ENCODE assay signal across 20 mouse cellular contexts in genomic region chr16:16244711-16245110, GRCm38 (mm10). TPM values are rescaled to one million over a fixed set of nuclear protein-coding genes. Genes with fewer than 3 reads are reported as not detected.
DNase-seq lines count a peak whose midpoint lies in the region; ATAC-seq and TF ChIP-seq lines count a peak whose summit lies in the region.
"Had no signal": no experiment of that assay in that cellular context is flagged by ENCODE, and none has a peak within 500 bp of the region (broad histone marks: within the 10 kb centered on the region; RNA-seq: fewer than 3 reads in every experiment).

No protein-coding gene starts in this region.

- no peak for ATAC-seq in kidney, postnatal 0 days (replicated peaks; ENCODE audit: low FRiP score, low read depth)
- ATAC-seq: liver, embryonic 12.5 days; midbrain, embryonic 13.5 days had no signal

- no peak for DNase-seq in heart, embryonic 10.5 days (ENCODE audit: low spot score)
- DNase-seq in heart, adult 9 months (ENCODE audit: low spot score in 2 of 2) = no peak
- DNase-seq in kidney, postnatal 0 days (ENCODE audit: low spot score) = peak; percentile 66
- no peak for DNase-seq in kidney, adult 2 months
- peak; percentile 9 for DNase-seq in urinary bladder, postnatal 14 days (ENCODE audit: low spot score)
- DNase-seq in urinary bladder, postnatal 4 days (ENCODE audit: low spot score in 2 of 2) = no peak
- DNase-seq in fibroblast of lung, adult 2 months (ENCODE audit: low read depth) = peak; percentile 19
- DNase-seq in yolk sac, embryonic 10.5 days (ENCODE audit: low spot score) = no peak
- DNase-seq: adrenal gland, adult 2 months; cerebellum, adult 9-10 months; gastrocnemius, postnatal 25 days; lung, embryonic 14.5 days; right cerebral cortex, adult 18-20 months had no signal

- H3K9ac ChIP-seq in kidney, postnatal 0 days (ENCODE audit: low read depth, low read length) = no peak overlapping the region
- H3K9ac ChIP-seq: forebrain, embryonic 12.5 days; hindbrain, embryonic 14.5 days; limb, embryonic 12.5 days; liver, embryonic 12.5 days; lung, embryonic 14.5 days; midbrain, embryonic 13.5 days; neural tube, embryonic 12.5 days had no signal

- H3K4me3 ChIP-seq in heart, embryonic 10.5 days = no peak overlapping the region
- no peak overlapping the region for H3K4me3 ChIP-seq in kidney, postnatal 0 days (replicated peaks; ENCODE audit: low read depth, low read length)
- no peak overlapping the region for H3K4me3 ChIP-seq in kidney, adult 2 months (ENCODE audit: insufficient read depth, low read depth, low read length)
- H3K4me3 ChIP-seq: forebrain, embryonic 12.5 days; limb, embryonic 12.5 days; liver, embryonic 12.5 days; midbrain, embryonic 13.5 days; neural tube, embryonic 12.5 days had no signal

- 0 out of 2 replicates have a peak overlapping the region, but pooled peaks have one; percentile 23 for H3K27ac ChIP-seq in heart, embryonic 10.5 days
- H3K27ac ChIP-seq in kidney, postnatal 0 days = 0 out of 2 replicates have a peak overlapping the region, but pooled peaks have one; percentile 44
- H3K27ac ChIP-seq in kidney, adult 2 months (ENCODE audit: insufficient read depth, low read depth, low read length) = no peak overlapping the region
- H3K27ac ChIP-seq: forebrain, embryonic 12.5 days; hindbrain, embryonic 14.5 days; limb, embryonic 12.5 days; liver, embryonic 12.5 days; midbrain, embryonic 13.5 days; neural tube, embryonic 12.5 days; stomach, postnatal 0 days had no signal

- WGBS in heart, embryonic 10.5 days = 54% methylated on average over 2 of the region's 2 CpGs
- WGBS in kidney, postnatal 0 days = 30% methylated on average over 2 of the region's 2 CpGs
- 41% methylated on average over 2 of the region's 2 CpGs for WGBS in kidney, adult 2 months

- no peaks in the 10 kb centered on the region for H3K9me3 ChIP-seq in heart, embryonic 10.5 days
- no peaks in the 10 kb centered on the region for H3K9me3 ChIP-seq in kidney, postnatal 0 days (replicated peaks; ENCODE audit: low read length)
- H3K9me3 ChIP-seq: forebrain, embryonic 12.5 days; limb, embryonic 12.5 days; liver, embryonic 12.5 days; midbrain, embryonic 13.5 days; neural tube, embryonic 12.5 days had no signal

- H3K27me3 ChIP-seq in heart, embryonic 10.5 days (ENCODE audit: insufficient read depth, poor library complexity, severe bottlenecking) = no peaks in the 10 kb centered on the region
- H3K27me3 ChIP-seq in kidney, postnatal 0 days (ENCODE audit: insufficient read depth, low read length) = no peaks in the 10 kb centered on the region
- H3K27me3 ChIP-seq in kidney, adult 2 months (replicated peaks; ENCODE audit: control insufficient read depth, insufficient read depth, low read length) = no peaks in the 10 kb centered on the region
- H3K27me3 ChIP-seq: forebrain, embryonic 12.5 days; limb, embryonic 12.5 days; liver, embryonic 12.5 days; midbrain, embryonic 13.5 days; neural tube, embryonic 12.5 days had no signal

- H3K4me1 ChIP-seq in heart, embryonic 10.5 days = 0 out of 2 replicates have a peak, but pooled peaks cover 3% of the 10 kb centered on the region
- H3K4me1 ChIP-seq in kidney, postnatal 0 days (replicated peaks; ENCODE audit: insufficient read depth, low read length) = no peaks in the 10 kb centered on the region
- peaks cover 4% of the 10 kb centered on the region; the same call in 1 of the 2 replicates for H3K4me1 ChIP-seq in kidney, adult 2 months (ENCODE audit: control insufficient read depth, insufficient read depth, low read length)
- H3K4me1 ChIP-seq: forebrain, embryonic 12.5 days; limb, embryonic 12.5 days; liver, embryonic 12.5 days; midbrain, embryonic 13.5 days; neural tube, embryonic 12.5 days had no signal

- no peak overlapping the region for H3K4me2 ChIP-seq in kidney, postnatal 0 days (ENCODE audit: low read length)
- H3K4me2 ChIP-seq: forebrain, embryonic 12.5 days; hindbrain, embryonic 14.5 days; limb, embryonic 12.5 days; liver, embryonic 12.5 days; lung, embryonic 14.5 days; midbrain, embryonic 13.5 days; neural tube, embryonic 12.5 days had no signal

- peaks cover 60% of the 10 kb centered on the region for H3K36me3 ChIP-seq in heart, embryonic 10.5 days
- H3K36me3 ChIP-seq in kidney, postnatal 0 days (ENCODE audit: insufficient read depth, low read length) = no peaks in the 10 kb centered on the region
- peaks cover 1% of the 10 kb centered on the region; the same call in 1 of the 2 replicates for H3K36me3 ChIP-seq in kidney, adult 2 months (ENCODE audit: control insufficient read depth, insufficient read depth, low read length)
- H3K36me3 ChIP-seq: forebrain, embryonic 12.5 days; limb, embryonic 12.5 days; liver, embryonic 12.5 days; midbrain, embryonic 13.5 days; neural tube, embryonic 12.5 days had no signal

- no peak for TF ChIP-seq POLR2A in kidney, adult 2 months (IDR thresholded peaks at IDR 0.05; ENCODE audit: low read depth, low read length)

- TF ChIP-seq CTCF in kidney, postnatal 0 days (IDR thresholded peaks at IDR 0.05; ENCODE audit: low read depth) = no peak
- TF ChIP-seq CTCF in kidney, adult 2 months (conservative IDR thresholded peaks at IDR 0.05; ENCODE audit: insufficient read depth, insufficient read length, low read depth, low read length) = no peak

RNA-seq across cellular contexts. Expression of gene Pkp2, which starts 31.6 kb away (rescaled TPM):
- polyA plus RNA-seq in heart, embryonic 10.5 days (2016; fragmentation: Nextera tagmentation; extraction: Ambion mirVana) = 66.8 and 109 TPM in 2 replicates
- polyA plus RNA-seq in kidney, postnatal 0 days (2015; fragmentation: Nextera tagmentation; extraction: Ambion mirVana) = 14.0 and 14.6 TPM in 2 replicates
- polyA plus RNA-seq in kidney, adult 2 months (2012; rRNA removed) = 10.9 and 15.4 TPM in 2 replicates

RNA-seq across cellular contexts. Expression of gene Yars2, which starts 58.1 kb away (rescaled TPM):
- 44.5 and 53.1 TPM in 2 replicates for polyA plus RNA-seq in heart, embryonic 10.5 days (2016; fragmentation: Nextera tagmentation; extraction: Ambion mirVana)
- polyA plus RNA-seq in kidney, postnatal 0 days (2015; fragmentation: Nextera tagmentation; extraction: Ambion mirVana) = 37.0 and 40.2 TPM in 2 replicates
- 20.3 and 25.8 TPM in 2 replicates for polyA plus RNA-seq in kidney, adult 2 months (2012; rRNA removed)

Comparison
In these comparisons a context has a peak if more than half of its experiments do, and no peak if none do; other contexts are left out.
1. DNase-seq: peak in kidney, postnatal 0 days (single experiment), urinary bladder, postnatal 14 days (single experiment) and fibroblast of lung, adult 2 months (single experiment); none in heart, embryonic 10.5 days (single experiment), heart, adult 9 months (0 of 2), kidney, adult 2 months (single experiment), urinary bladder, postnatal 4 days (0 of 2) and yolk sac, embryonic 10.5 days (single experiment).